Mouse (Mus musculus) ZHBTc4 (cell line): ENCODE measurements around the gene Gm21897.
"Not testable (repeated sequence)": the region's sequence is repeated elsewhere in the genome, so short reads cannot be mapped to it uniquely, and the experiment has no call there.

Experiments used
- DNase-seq: peaks from one replicate; pipeline ENCODE4 v3.0.0-alpha.2; 2011; ENCODE audit warnings: low read depth, low spot score

The Gm21897 gene

DNA sequence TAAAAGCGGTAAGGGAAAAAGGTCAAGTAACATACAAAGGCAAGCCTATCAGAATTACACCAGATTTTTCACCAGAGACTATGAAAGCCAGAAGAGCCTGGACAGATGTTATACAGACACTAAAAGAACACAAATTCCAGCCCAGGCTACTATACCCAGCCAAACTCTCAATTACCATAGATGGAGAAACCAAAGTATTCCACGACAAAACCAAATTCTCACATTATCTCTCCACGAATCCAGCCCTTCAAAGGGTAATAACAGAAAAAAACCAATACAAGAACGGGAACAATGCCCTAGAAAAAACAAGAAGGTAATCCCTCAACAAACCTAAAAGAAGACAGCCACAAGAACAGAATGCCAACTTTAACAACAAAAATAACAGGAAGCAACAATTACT is at the start of gene Gm21897:
Gene Gm21897, plus strand, starts transcription at position 301 of the 400 bp plus-strand sequence.
- not testable (repeated sequence) for DNase-seq

DNA sequence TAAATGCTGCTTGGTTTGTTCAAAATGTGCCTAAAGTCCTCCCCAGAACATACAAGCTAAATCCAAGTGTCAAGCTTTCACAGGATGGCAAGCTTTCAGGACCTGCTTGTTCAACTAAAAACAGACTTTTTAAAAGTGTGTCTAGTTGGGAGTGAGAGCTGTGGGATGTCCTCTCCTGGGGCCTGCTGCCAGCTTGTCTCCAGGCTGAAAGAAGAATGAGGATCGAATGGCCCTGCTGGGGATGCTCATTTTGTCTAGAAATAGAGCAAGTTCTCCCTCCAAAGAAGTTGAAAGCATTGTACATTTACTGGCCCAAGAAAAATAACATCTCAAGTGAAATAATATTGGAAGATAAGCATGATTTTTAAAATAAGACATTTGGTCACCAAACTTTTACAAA is 45.0 kb upstream of the Gm21897 start:
- no peak for DNase-seq

DNA sequence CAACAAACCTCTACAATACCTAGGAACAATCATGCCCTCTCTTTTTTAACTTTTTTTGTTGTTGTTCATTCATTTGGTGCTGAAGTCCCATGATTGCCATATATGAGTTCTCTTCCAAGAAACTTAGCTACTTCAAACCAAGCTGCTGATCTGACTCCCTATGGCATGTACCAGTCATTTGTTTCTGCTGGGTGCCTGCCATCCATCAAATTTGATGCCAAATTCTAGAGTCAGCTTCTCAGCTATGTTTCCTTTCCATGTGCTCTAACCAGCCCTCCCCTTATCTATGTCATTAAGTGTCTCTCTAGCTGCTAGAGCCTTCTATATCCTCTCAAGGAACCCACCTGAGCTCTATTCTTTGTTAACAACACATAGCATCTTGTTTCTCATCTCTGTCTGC is 39.8 kb upstream of the Gm21897 start:
- no peak for DNase-seq

DNA sequence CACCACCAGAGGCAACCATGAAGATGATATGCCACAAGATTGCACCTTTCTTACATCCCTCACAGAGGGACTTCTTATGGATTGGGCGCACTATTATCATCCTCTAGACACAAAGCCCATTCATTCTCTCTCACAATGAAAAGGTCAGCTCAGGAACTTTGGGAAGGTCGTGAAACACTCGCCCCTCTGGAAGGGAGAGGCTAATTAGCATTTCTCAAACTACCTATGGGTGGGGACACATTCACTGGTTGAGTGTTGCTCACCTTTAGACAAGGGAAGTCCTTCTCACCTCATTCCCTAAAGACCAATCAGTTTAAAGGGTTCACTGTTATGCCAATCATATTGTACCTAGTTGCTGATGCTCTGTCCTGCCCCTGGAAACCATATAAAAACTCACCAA is 24.2 kb upstream of the Gm21897 start:
- DNase-seq: peak; percentile 64

DNA sequence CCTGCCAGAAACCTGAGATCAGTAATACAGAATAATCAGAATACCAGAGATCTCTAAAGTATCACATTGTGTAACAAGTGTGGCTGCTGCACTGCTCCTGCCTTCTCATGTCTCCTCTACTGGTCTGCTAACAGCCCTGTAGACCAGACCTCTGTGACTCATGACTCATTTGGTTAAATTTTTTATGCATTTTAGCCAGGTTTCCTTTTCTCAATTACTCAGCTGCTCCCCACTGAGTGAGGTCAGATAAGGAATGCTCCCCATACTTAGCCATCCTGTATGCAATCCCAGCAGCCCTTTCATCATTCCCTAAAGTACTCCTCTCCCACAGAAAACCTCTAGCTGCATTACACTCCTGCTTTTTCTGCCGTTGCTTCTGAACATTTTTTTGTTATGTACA is 23.0 kb upstream of the Gm21897 start:
- DNase-seq: no peak

DNA sequence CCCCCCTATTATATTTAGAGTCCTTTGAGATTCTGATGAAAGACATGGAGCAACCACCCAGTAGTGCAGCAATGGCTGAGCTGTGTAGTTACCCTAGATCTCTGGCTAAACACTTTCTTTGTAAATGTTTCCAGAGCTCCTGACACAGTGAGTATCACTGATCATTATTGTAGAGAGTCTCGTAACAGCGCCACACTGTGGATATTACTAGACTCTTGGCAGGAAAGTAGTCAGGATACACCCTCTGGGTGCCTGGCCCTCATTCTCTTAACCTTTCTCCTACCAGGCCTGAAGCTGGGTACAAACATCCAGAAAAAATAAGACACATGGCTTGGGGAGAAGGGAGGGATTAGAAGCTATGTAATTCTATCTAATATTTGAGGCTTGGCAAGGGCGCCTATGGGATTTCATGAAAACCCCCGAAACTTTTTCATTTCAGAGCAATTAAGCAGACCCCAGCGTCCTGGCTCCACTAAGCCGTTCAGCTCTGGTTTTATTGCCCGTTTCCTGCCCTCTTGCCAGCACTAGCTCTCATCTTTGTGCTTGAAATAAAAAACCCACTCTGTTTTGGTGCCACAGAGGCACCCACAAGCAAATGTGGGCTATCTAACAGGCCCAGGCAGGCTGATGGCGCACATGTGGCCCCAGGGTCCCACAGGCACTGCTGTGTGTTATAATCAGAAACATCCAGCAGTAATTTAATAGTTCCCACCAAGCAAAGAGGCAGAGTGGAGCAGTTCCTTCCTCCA is 22.2 kb upstream of the Gm21897 start:
- peak; percentile 57 for DNase-seq

DNA sequence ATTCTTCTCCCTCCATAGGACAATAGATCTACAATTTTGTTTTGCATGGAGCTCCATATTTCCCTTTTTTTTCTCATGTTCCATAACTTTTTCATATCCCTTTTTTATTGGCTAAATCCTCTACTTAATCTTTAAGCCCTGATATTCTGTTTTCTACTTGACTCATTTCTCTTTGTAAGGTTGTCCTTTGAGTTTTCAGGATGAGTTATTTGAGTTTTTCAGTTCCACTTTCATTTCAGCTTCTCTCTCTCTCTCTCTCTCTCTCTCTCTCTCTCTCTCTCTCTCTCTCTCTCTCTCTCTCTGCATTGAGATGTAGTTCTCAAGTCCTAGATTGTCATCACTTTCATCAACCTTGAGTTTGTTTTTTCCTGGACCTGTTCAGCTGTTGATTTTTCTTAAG is 17.3 kb downstream of the Gm21897 start:
- no peak for DNase-seq

DNA sequence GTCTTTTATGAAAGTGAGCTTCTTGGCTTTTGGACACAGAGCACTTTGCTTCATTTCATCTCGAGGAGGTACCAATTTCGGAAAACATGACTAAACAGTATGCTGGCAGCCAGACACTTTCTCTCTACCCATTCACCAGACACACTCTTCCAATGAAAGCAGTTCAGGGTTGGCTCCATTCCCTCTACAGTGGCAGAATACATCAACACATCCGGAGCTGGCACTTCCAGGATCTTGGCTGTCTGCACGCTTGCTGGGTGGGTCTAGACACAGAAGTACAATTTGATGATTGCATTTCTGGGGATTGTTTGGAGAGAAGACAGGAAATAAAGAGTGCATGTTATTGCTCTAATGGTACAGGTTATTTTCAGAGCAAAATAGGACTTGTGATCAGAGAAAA is 21.8 kb downstream of the Gm21897 start:
- DNase-seq: no peak

DNA sequence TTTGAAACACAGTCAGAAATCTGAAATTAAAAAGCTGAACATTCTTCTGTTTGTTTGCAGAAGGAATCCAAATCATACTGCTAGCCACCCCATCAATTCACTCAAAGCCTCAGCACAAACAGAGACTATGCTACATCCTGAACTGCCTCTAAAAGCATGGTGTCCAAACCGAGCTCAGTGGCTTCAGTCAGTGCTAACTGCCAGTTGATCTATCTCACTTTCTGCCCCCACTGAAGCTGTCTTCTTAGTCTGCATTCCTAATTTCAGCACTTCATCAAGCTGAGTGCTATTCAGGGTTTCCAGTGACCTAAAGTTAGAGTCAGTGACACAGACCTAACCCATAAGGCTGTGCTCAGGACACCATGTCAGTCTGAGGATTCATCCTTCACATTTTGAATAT is 28.8 kb downstream of the Gm21897 start:
- DNase-seq: no peak

DNA sequence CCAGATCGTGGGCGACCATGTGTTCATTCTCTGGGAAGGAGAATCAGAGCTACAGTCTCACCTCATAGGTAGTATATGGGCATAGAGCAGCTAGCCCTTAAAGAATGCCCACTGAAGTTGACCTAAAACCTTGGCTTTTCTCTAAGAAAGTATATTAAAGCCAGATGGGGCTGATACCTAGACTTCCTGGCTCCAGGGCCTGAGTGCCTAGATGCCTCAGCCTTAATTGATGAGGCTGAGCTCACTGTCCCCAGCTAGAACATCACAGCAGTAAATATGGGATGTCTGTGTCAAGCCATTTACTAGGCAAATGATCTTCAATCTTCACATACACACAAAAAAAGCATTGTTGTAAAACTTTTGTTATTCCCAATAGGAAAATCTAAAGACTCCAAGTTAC is 32.1 kb downstream of the Gm21897 start:
- no peak for DNase-seq

DNA sequence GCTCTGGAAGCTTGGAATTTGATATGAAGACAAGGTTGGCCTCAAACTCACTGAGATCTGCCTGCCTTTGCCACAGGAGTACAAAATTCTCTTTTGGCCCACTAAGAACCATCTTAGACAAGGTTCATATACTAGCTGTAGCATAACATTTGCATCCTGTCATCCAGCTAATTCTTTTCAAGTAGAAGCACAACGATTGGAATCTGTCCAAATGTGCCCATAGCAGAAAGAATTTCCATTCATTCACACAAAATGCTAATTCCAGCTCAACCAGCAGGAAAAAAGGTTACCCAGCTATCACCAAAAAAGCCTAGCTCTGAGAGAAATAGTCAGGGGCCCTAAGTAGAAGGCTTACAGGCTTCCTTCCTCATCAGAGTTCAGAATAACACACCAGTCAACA is 34.0 kb downstream of the Gm21897 start:
- no peak for DNase-seq

DNA sequence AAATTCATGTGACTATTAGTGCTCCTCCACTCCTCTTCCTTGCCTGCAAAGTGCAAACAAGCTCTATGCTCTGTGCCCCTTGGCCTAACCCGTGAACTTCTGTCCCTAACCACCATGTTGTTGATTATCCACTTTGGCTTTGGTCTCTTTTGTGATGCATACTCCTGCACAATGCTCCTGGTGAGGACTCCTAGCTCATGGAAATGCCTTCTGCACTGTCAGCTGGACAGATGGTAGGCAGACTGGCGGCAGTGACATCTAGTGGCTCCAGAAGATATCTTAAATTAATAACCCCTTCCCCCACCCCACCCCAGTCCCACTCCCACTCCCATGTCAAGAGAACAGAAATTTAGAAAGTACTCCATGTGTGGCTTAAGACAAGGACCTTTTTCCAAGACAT is 35.1 kb downstream of the Gm21897 start:
- DNase-seq: peak; percentile 54

DNA sequence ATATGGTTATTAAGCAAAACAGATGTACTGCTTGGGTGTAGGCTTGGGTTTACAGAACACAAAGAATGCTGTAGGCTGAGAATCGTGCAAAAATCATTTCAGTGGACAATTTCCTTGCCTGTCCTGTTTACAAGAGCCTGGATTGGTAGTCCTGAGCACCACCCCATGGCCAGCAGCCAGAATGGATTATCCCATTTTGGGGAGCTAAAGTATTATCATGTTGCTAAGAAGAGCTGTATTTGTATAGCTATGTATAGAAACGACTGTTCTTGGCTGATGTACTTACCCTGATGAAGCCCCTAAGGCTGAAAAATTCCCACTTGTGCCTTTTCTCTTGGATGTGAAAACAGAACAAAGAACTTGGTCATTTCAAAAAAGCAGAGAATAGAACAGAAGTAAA is 37.6 kb downstream of the Gm21897 start:
- DNase-seq: no peak

DNA sequence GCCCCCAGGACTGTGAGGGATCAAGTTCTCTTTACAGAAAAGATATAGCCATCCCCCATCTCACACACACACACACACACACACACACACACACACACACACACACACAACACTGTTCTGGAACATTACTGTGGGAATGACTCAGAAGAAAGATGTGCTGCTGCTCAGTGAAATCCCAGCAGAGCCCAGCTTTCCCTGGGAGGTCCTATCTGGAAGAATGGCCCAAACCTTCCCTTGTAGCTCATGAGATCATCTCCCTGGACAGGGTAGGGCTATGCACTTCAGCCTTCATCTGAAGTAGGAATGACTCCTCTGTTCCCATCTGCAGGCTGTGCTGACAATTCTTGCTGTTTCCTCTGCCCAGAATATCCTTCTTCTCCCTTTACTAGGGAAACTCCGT is 38.1 kb downstream of the Gm21897 start:
- no peak for DNase-seq

DNA sequence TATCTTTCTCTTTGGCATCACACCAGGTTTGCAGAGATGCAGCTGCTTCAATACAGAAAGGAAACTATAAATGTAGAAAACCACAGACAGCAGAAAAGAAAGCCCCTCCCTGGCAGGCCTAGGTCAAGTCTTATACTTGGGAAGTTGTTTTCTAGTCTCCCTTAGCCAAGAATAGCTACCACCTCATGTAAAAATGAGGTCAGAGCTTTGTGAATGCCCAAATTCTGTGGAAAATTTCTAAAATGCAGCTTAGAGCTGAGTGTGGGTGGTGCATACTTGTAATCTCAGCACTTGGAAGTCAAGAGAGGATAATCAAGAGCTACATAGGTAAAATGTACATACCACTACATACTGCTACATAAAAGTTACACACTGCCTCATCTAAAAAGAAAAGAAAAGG is 40.5 kb downstream of the Gm21897 start:
- DNase-seq: no peak

DNA sequence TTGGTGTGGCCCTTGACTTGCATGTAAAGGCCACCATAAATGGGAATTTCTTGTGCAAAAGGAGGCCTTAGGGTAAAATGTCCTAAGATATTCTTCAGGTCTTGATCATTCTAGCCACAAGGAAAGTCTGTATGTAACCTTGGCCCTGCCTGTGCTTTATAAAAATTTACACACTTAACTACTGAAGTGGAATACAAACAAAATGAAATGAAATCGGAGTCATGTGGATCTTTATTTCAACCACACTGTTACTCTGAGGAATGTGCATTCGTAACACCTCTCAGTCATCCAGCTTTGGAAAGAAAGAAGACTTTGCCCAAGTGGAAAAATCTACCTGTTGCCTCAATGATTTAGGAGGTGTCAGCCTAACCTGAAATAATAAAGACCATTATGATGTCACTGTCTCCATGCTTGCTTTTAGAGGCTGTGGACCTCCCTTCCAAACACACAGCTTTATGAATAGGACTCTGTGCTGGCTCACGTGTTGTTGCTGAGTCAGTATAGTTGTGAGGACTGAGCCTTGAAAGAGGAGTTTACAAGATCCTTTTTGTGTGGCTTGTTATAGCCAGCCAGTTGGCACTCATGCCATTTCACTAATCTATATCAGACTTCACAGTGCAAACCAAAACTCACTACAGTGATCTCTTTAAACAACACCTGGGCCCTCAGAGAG is 42.0 kb downstream of the Gm21897 start:
- DNase-seq: no peak

DNA sequence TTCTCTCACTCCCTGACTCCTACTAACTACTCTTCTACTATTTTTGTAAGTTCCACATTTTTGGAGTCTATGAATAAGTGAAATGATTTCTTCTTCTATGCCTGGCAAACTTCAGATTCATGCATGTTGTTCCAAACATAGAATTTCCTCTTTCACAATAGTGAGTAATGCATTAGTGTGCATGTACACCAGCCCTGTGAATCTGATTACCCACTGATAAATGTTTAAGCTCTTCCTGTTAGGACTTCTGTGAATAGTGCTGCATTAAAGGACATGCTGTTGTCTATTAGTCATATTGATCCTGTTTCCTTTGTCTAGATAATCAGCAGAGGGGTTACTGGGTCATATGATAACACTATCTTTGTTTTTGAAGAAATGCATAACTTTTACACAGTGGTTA is 43.6 kb downstream of the Gm21897 start:
- DNase-seq: no peak
